Mouse (Mus musculus): Measurements from ENCODE around the gene C5ar2. TPM values are rescaled to one million over a fixed set of nuclear protein-coding genes. Genes with fewer than 3 reads are reported as not detected.
A peak's percentile ranks its signal among the peaks of the same experiment; 100 is the strongest.

Gene C5ar2
- polyA plus RNA-seq, 1 experiment from 2014 or later, result 0.06 TPM

- Histone ChIP-seq H3K4me1 (no peaks in the 10 kb centered on the region), H3K4me3 (no peak overlapping the region), H3K9ac (no peak overlapping the region), H3K4me2 (no peak overlapping the region), H3K27ac (no peak overlapping the region), H3K36me3 (ENCODE audit: poor library complexity, severe bottlenecking) (peaks cover 93% of the 10 kb centered on the region), H3K9me3 (replicated peaks) (no peaks in the 10 kb centered on the region), H3K27me3 (no peaks in the 10 kb centered on the region)
- WGBS, result 93% methylated on average over 21 of the region's 21 CpGs
- no peak for ATAC-seq
Observed at GRCm38 (mm10) chr7:16208781-16209665, 34.9 kb downstream of the C5ar2 start.

GRCm38 (mm10) chr7:16207496-16207895 is 36.5 kb downstream of the C5ar2 start:
- no peak for ATAC-seq
- no peak overlapping the region for H3K9ac ChIP-seq
- 93% methylated on average over 10 of the region's 10 CpGs for WGBS

GRCm38 (mm10) chr7:16207076-16207475 is 36.9 kb downstream of the C5ar2 start:
- no peaks in the 10 kb centered on the region for H3K9me3 ChIP-seq (replicated peaks)
- no peaks in the 10 kb centered on the region for H3K27me3 ChIP-seq
- WGBS, result 84% methylated on average over 7 of the region's 7 CpGs
- H3K4me3 ChIP-seq, result no peak overlapping the region
- no peak overlapping the region for H3K9ac ChIP-seq
- peaks cover 94% of the 10 kb centered on the region for H3K36me3 ChIP-seq (ENCODE audit: poor library complexity, severe bottlenecking)
- H3K27ac ChIP-seq, result no peak overlapping the region
- no peak overlapping the region for H3K4me2 ChIP-seq
- H3K4me1 ChIP-seq, result no peaks in the 10 kb centered on the region
- ATAC-seq, result no peak

More at GRCm38 (mm10) chr7:16207496-16207895, 36.5 kb downstream of the C5ar2 start:
- Histone ChIP-seq H3K27ac (no peak overlapping the region), H3K27me3 (no peaks in the 10 kb centered on the region), H3K36me3 (ENCODE audit: poor library complexity, severe bottlenecking) (peaks cover 93% of the 10 kb centered on the region), H3K9me3 (replicated peaks) (no peaks in the 10 kb centered on the region), H3K4me3 (no peak overlapping the region), H3K4me1 (no peaks in the 10 kb centered on the region), H3K4me2 (no peak overlapping the region)

- Histone ChIP-seq H3K9ac (no peak overlapping the region), H3K27ac (no peak overlapping the region), H3K4me3 (no peak overlapping the region), H3K4me1 (no peaks in the 10 kb centered on the region), H3K4me2 (no peak overlapping the region), H3K36me3 (ENCODE audit: poor library complexity, severe bottlenecking) (peaks cover 95% of the 10 kb centered on the region), H3K27me3 (no peaks in the 10 kb centered on the region), H3K9me3 (replicated peaks) (no peaks in the 10 kb centered on the region)
- WGBS, result 82% methylated on average over 9 of the region's 9 CpGs
- ATAC-seq, result no peak
Observed at GRCm38 (mm10) chr7:16204791-16205190, 39.2 kb downstream of the C5ar2 start.

GRCm38 (mm10) chr7:16203505-16203903 is 40.5 kb downstream of the C5ar2 start:
- Histone ChIP-seq H3K9ac (no peak overlapping the region), H3K36me3 (ENCODE audit: poor library complexity, severe bottlenecking) (peaks cover 95% of the 10 kb centered on the region), H3K9me3 (replicated peaks) (no peaks in the 10 kb centered on the region), H3K4me2 (no peak overlapping the region), H3K4me1 (no peaks in the 10 kb centered on the region), H3K27ac (no peak overlapping the region), H3K4me3 (no peak overlapping the region), H3K27me3 (no peaks in the 10 kb centered on the region)
- no peak for ATAC-seq
- 94% methylated on average over 13 of the region's 13 CpGs for WGBS

GRCm38 (mm10) chr7:16202756-16203504 is 41.0 kb downstream of the C5ar2 start:
- 88% methylated on average over 15 of the region's 15 CpGs for WGBS
- Histone ChIP-seq H3K27ac (no peak overlapping the region), H3K9me3 (replicated peaks) (no peaks in the 10 kb centered on the region), H3K4me2 (no peak overlapping the region), H3K9ac (no peak overlapping the region), H3K27me3 (no peaks in the 10 kb centered on the region), H3K4me1 (no peaks in the 10 kb centered on the region), H3K4me3 (no peak overlapping the region), H3K36me3 (ENCODE audit: poor library complexity, severe bottlenecking) (peaks cover 98% of the 10 kb centered on the region)
- no peak for ATAC-seq

GRCm38 (mm10) chr7:16201136-16201535 is 42.8 kb downstream of the C5ar2 start:
- H3K4me1 ChIP-seq, result peaks cover 3% of the 10 kb centered on the region; the same call in 1 of the 2 replicates
- H3K36me3 ChIP-seq (ENCODE audit: poor library complexity, severe bottlenecking), result peaks cover 99% of the 10 kb centered on the region
- H3K4me2 ChIP-seq, result no peak overlapping the region
- 86% methylated on average over 6 of the region's 6 CpGs for WGBS
- H3K9ac ChIP-seq, result no peak overlapping the region
- no peak overlapping the region for H3K4me3 ChIP-seq
- H3K27me3 ChIP-seq, result no peaks in the 10 kb centered on the region
- H3K27ac ChIP-seq, result no peak overlapping the region
- no peaks in the 10 kb centered on the region for H3K9me3 ChIP-seq (replicated peaks)
- ATAC-seq, result no peak

GRCm38 (mm10) chr7:16198540-16198939 is 45.4 kb downstream of the C5ar2 start:
- WGBS, result 93% methylated on average over 11 of the region's 11 CpGs

GRCm38 (mm10) chr7:16197166-16197565 is 46.8 kb downstream of the C5ar2 start:
- Histone ChIP-seq H3K9me3 (replicated peaks) (no peaks in the 10 kb centered on the region), H3K27me3 (no peaks in the 10 kb centered on the region), H3K27ac (no peak overlapping the region; the same call in 1 of the 2 replicates), H3K4me1 (peaks cover 3% of the 10 kb centered on the region; the same call in 1 of the 2 replicates), H3K9ac (0 out of 2 replicates have a peak overlapping the region, but pooled peaks have one; percentile 9), H3K36me3 (ENCODE audit: poor library complexity, severe bottlenecking) (peaks cover 70% of the 10 kb centered on the region), H3K4me3 (no peak overlapping the region), H3K4me2 (no peak overlapping the region)
- no peak for ATAC-seq
- 81% methylated on average over 5 of the region's 5 CpGs for WGBS

More at GRCm38 (mm10) chr7:16198540-16198939, 45.4 kb downstream of the C5ar2 start:
- Histone ChIP-seq H3K9ac (no peak overlapping the region), H3K36me3 (ENCODE audit: poor library complexity, severe bottlenecking) (peaks cover 84% of the 10 kb centered on the region), H3K4me2 (no peak overlapping the region), H3K27ac (no peak overlapping the region), H3K9me3 (replicated peaks) (no peaks in the 10 kb centered on the region), H3K4me1 (peaks cover 3% of the 10 kb centered on the region; the same call in 1 of the 2 replicates), H3K27me3 (no peaks in the 10 kb centered on the region), H3K4me3 (no peak overlapping the region)
- no peak for ATAC-seq

- Histone ChIP-seq H3K27me3 (no peaks in the 10 kb centered on the region), H3K27ac (no peak overlapping the region), H3K9ac (no peak overlapping the region), H3K4me1 (peaks cover 3% of the 10 kb centered on the region; the same call in 1 of the 2 replicates), H3K4me3 (no peak overlapping the region), H3K4me2 (no peak overlapping the region), H3K9me3 (replicated peaks) (no peaks in the 10 kb centered on the region), H3K36me3 (ENCODE audit: poor library complexity, severe bottlenecking) (peaks cover 65% of the 10 kb centered on the region)
- WGBS, result 74% methylated on average over 6 of the region's 6 CpGs
- ATAC-seq, result no peak
Observed at GRCm38 (mm10) chr7:16196616-16197015, 47.3 kb downstream of the C5ar2 start.

GRCm38 (mm10) chr7:16193702-16194101 is 50.3 kb downstream of the C5ar2 start:
- H3K27me3 ChIP-seq, result peaks cover 9% of the 10 kb centered on the region; the same call in 1 of the 2 replicates
- no peak for ATAC-seq
- no peaks in the 10 kb centered on the region for H3K9me3 ChIP-seq (replicated peaks)
- no peak overlapping the region for H3K27ac ChIP-seq
- peaks cover 36% of the 10 kb centered on the region for H3K36me3 ChIP-seq (ENCODE audit: poor library complexity, severe bottlenecking)
- WGBS, result 48% methylated on average over 3 of the region's 3 CpGs
- H3K4me3 ChIP-seq, result no peak overlapping the region
- no peak overlapping the region for H3K9ac ChIP-seq
- no peak overlapping the region for H3K4me2 ChIP-seq
- H3K4me1 ChIP-seq, result peaks cover 3% of the 10 kb centered on the region; the same call in 1 of the 2 replicates

- peaks cover 9% of the 10 kb centered on the region; the same call in 1 of the 2 replicates for H3K27me3 ChIP-seq
- no peaks in the 10 kb centered on the region for H3K9me3 ChIP-seq (replicated peaks)
- H3K27ac ChIP-seq, result no peak overlapping the region
- no peak overlapping the region for H3K4me3 ChIP-seq
- 19% methylated on average over 5 of the region's 5 CpGs for WGBS
- ATAC-seq, result peak; percentile 65
- H3K36me3 ChIP-seq (ENCODE audit: poor library complexity, severe bottlenecking), result peaks cover 22% of the 10 kb centered on the region
- H3K9ac ChIP-seq, result no peak overlapping the region
- H3K4me1 ChIP-seq, result peaks cover 3% of the 10 kb centered on the region; the same call in 1 of the 2 replicates
- no peak overlapping the region for H3K4me2 ChIP-seq
Observed at GRCm38 (mm10) chr7:16192315-16192714, 51.6 kb downstream of the C5ar2 start.

Measured in forebrain, embryonic 13.5 days (tissue).